In the genomic region with DNA sequence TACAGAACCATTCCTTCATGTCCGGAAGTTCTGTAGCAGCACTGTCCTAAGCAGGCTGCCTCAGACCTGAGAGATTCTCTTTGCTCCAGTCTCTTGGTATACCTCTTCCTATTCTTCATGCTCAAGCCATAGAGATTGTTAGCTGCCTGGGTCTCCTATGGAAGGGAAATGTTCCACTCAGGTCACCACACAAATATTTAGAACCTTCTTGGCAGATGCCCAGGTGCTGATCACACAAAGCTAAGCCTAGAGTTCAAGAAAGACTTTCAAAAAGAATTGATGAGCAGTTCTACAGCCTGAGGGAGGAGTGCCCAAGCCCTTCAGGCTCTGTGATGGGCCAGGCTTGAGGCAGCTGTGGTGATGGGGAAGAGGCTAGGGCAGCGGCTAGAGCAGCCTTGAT, we compare ENCODE assay signal across 9 mouse cellular contexts. TPM values are rescaled to one million over a fixed set of nuclear protein-coding genes. Genes with fewer than 3 reads are reported as not detected.
DNase-seq lines count a peak whose midpoint lies in the region; ATAC-seq and TF ChIP-seq lines count a peak whose summit lies in the region.
"Had no signal": no experiment of that assay in that cellular context is flagged by ENCODE, and none has a peak within 500 bp of the region (broad histone marks: within the 10 kb centered on the region; RNA-seq: fewer than 3 reads in every experiment).

No protein-coding gene starts in this region.

- H3K27me3 ChIP-seq in heart, embryonic 13.5 days (replicated peaks) = peaks cover 31% of the 10 kb centered on the region
- H3K27me3 ChIP-seq in stomach, embryonic 15.5 days (replicated peaks) = 0 out of 2 replicates have a peak, but pooled peaks cover 3% of the 10 kb centered on the region
- no peaks in the 10 kb centered on the region for H3K27me3 ChIP-seq in stomach, postnatal 0 days (ENCODE audit: control insufficient read depth, insufficient read depth, low read length)
- 0 out of 2 replicates have a peak, but pooled peaks cover 6% of the 10 kb centered on the region for H3K27me3 ChIP-seq in hindbrain, embryonic 14.5 days (ENCODE audit: control insufficient read depth, insufficient read depth, low read length)
- H3K27me3 ChIP-seq in neural tube, embryonic 15.5 days (replicated peaks) = no peaks in the 10 kb centered on the region; the same call in 1 of the 2 replicates

- H3K27ac ChIP-seq in heart, embryonic 13.5 days (replicated peaks) = no peak overlapping the region
- H3K27ac ChIP-seq in stomach, embryonic 15.5 days = no peak overlapping the region
- no peak overlapping the region for H3K27ac ChIP-seq in stomach, postnatal 0 days (replicated peaks)
- no peak overlapping the region for H3K27ac ChIP-seq in hindbrain, embryonic 14.5 days
- no peak overlapping the region for H3K27ac ChIP-seq in neural tube, embryonic 15.5 days (replicated peaks)

- ATAC-seq in heart, embryonic 13.5 days (ENCODE audit: extremely low read depth, insufficient number of reproducible peaks, low FRiP score, low TSS enrichment) = no peak
- no peak for ATAC-seq in stomach, embryonic 15.5 days (ENCODE audit: insufficient read depth, low FRiP score, low read depth)
- ATAC-seq in stomach, postnatal 0 days (ENCODE audit: low FRiP score, low TSS enrichment) = no peak
- ATAC-seq in hindbrain, embryonic 14.5 days (ENCODE audit: low FRiP score) = no peak
- no peak for ATAC-seq in neural tube, embryonic 15.5 days (ENCODE audit: low FRiP score)

- no peak for DNase-seq in heart, postnatal 14 days
- no peak for DNase-seq in stomach, postnatal 0 days (ENCODE audit: low spot score)
- no peak for DNase-seq in hindbrain, embryonic 14.5 days (ENCODE audit: low spot score)
- no peak for DNase-seq in ovary, postnatal 14 days (ENCODE audit: low spot score)
- no peak for DNase-seq in left cerebral cortex, postnatal 36 days (ENCODE audit: low spot score in 2 of 2)
- DNase-seq: kidney, postnatal 10 days had no signal

- 57% methylated on average over 2 of the region's 2 CpGs for WGBS in heart, embryonic 13.5 days
- WGBS in stomach, embryonic 15.5 days = 77% methylated on average over 2 of the region's 2 CpGs
- 78% methylated on average over 2 of the region's 2 CpGs for WGBS in stomach, postnatal 0 days
- WGBS in hindbrain, embryonic 14.5 days = 70% methylated on average over 2 of the region's 2 CpGs
- WGBS in neural tube, embryonic 15.5 days = 75% methylated on average over 2 of the region's 2 CpGs

- intact Hi-C loops in heart, postnatal 14 days (cut with DNase I) = no loop called here
- intact Hi-C loops in left cerebral cortex, postnatal 36 days (cut with DNase I) = loop anchor here (5.0 kb wide), 1 partner anchor 52 kb away; no protein-coding TSS in a partner anchor

- no peaks in the 10 kb centered on the region for H3K36me3 ChIP-seq in heart, embryonic 13.5 days
- no peaks in the 10 kb centered on the region for H3K36me3 ChIP-seq in stomach, embryonic 15.5 days
- H3K36me3 ChIP-seq in stomach, postnatal 0 days (ENCODE audit: control insufficient read depth, insufficient read depth, low read length) = no peaks in the 10 kb centered on the region
- no peaks in the 10 kb centered on the region for H3K36me3 ChIP-seq in hindbrain, embryonic 14.5 days (replicated peaks; ENCODE audit: control insufficient read depth, insufficient read depth)
- H3K36me3 ChIP-seq in neural tube, embryonic 15.5 days = no peaks in the 10 kb centered on the region

- peak overlapping the region; percentile 89; the same call in 1 of the 2 replicates for H3K9ac ChIP-seq in heart, embryonic 13.5 days
- H3K9ac ChIP-seq in stomach, embryonic 15.5 days = no peak overlapping the region
- no peak overlapping the region for H3K9ac ChIP-seq in stomach, postnatal 0 days (ENCODE audit: low read length)
- peak overlapping the region; percentile 78; the same call in 1 of the 2 replicates for H3K9ac ChIP-seq in hindbrain, embryonic 14.5 days
- H3K9ac ChIP-seq in neural tube, embryonic 15.5 days (replicated peaks) = peak overlapping the region; percentile 80; the same call in 1 of the 2 replicates

- peak overlapping the region; percentile 80 for H3K4me3 ChIP-seq in heart, embryonic 13.5 days
- H3K4me3 ChIP-seq in stomach, embryonic 15.5 days (replicated peaks) = 0 out of 2 replicates have a peak overlapping the region, but pooled peaks have one; percentile 76
- H3K4me3 ChIP-seq in stomach, postnatal 0 days (ENCODE audit: low read depth, low read length) = no peak overlapping the region
- H3K4me3 ChIP-seq in hindbrain, embryonic 14.5 days (replicated peaks; ENCODE audit: low read length) = peak overlapping the region; percentile 78
- peak overlapping the region; percentile 79 for H3K4me3 ChIP-seq in neural tube, embryonic 15.5 days (replicated peaks)

- no peaks in the 10 kb centered on the region for H3K9me3 ChIP-seq in heart, embryonic 13.5 days
- H3K9me3 ChIP-seq in stomach, embryonic 15.5 days = no peaks in the 10 kb centered on the region
- H3K9me3 ChIP-seq in stomach, postnatal 0 days (ENCODE audit: control insufficient read depth, low read length) = no peaks in the 10 kb centered on the region
- no peaks in the 10 kb centered on the region for H3K9me3 ChIP-seq in hindbrain, embryonic 14.5 days (ENCODE audit: control insufficient read depth, low read length)
- H3K9me3 ChIP-seq in neural tube, embryonic 15.5 days (replicated peaks) = no peaks in the 10 kb centered on the region

- TF ChIP-seq EP300 in stomach, postnatal 0 days (optimal IDR thresholded peaks at IDR 0.05) = no peak

- peaks cover 28% of the 10 kb centered on the region for H3K4me1 ChIP-seq in heart, embryonic 13.5 days
- peaks cover 16% of the 10 kb centered on the region for H3K4me1 ChIP-seq in stomach, embryonic 15.5 days
- H3K4me1 ChIP-seq in stomach, postnatal 0 days (replicated peaks; ENCODE audit: control insufficient read depth, insufficient read depth) = 0 out of 2 replicates have a peak, but pooled peaks cover 3% of the 10 kb centered on the region
- H3K4me1 ChIP-seq in hindbrain, embryonic 14.5 days (replicated peaks; ENCODE audit: control insufficient read depth, insufficient read depth, low read length) = peaks cover 7% of the 10 kb centered on the region; the same call in 1 of the 2 replicates
- peaks cover 33% of the 10 kb centered on the region for H3K4me1 ChIP-seq in neural tube, embryonic 15.5 days

- peak overlapping the region; percentile 98 for H3K4me2 ChIP-seq in heart, embryonic 13.5 days
- H3K4me2 ChIP-seq in stomach, embryonic 15.5 days = no peak overlapping the region
- no peak overlapping the region for H3K4me2 ChIP-seq in stomach, postnatal 0 days (replicated peaks; ENCODE audit: low read depth)
- peak overlapping the region; percentile 99 for H3K4me2 ChIP-seq in hindbrain, embryonic 14.5 days (replicated peaks)
- H3K4me2 ChIP-seq in neural tube, embryonic 15.5 days = peak overlapping the region; percentile 98

- no peak for TF ChIP-seq CTCF in stomach, postnatal 0 days (IDR thresholded peaks at IDR 0.05; ENCODE audit: low read depth)

RNA-seq across cellular contexts. Expression of gene Garnl3, which starts 2.4 kb away (rescaled TPM):
- polyA plus RNA-seq in heart, embryonic 13.5 days (2015; fragmentation: Nextera tagmentation; extraction: Ambion mirVana) = 10.4 and 11.0 TPM in 2 replicates
- 1 to 10 TPM; 4.1 to 4.2 TPM for total RNA-seq in heart, postnatal 14 days (2021)
- 14.0 and 14.4 TPM in 2 replicates for polyA plus RNA-seq in stomach, embryonic 15.5 days (2015; fragmentation: Nextera tagmentation; extraction: Ambion mirVana)
- polyA plus RNA-seq in stomach, postnatal 0 days (2015; fragmentation: Nextera tagmentation; extraction: Ambion mirVana) = 5.6 and 6.7 TPM in 2 replicates
- 67.2 and 67.5 TPM in 2 replicates for polyA plus RNA-seq in hindbrain, embryonic 14.5 days (2014; fragmentation: Nextera tagmentation; extraction: Ambion mirVana)
- polyA plus RNA-seq in neural tube, embryonic 15.5 days (2015; fragmentation: Nextera tagmentation; extraction: Ambion mirVana) = 49.6 and 62.3 TPM in 2 replicates
- 100 to 1,000 TPM; 104 to 129 TPM for total RNA-seq in left cerebral cortex, postnatal 36 days (2021)

Comparison
In these comparisons a context has a peak if more than half of its experiments do, and no peak if none do; other contexts are left out.
1. H3K4me2 ChIP-seq: peak in heart, embryonic 13.5 days (single experiment), hindbrain, embryonic 14.5 days (single experiment) and neural tube, embryonic 15.5 days (single experiment); none in stomach, embryonic 15.5 days (single experiment) and stomach, postnatal 0 days (single experiment).
2. H3K9ac ChIP-seq: peak in heart, embryonic 13.5 days (single experiment), hindbrain, embryonic 14.5 days (single experiment) and neural tube, embryonic 15.5 days (single experiment); none in stomach, embryonic 15.5 days (single experiment) and stomach, postnatal 0 days (single experiment).